Mouse (Mus musculus): ENCODE data around the gene Boll.

GRCm38 (mm10) chr1:55228256-55228884 lies 134.9 kb downstream of the Boll start:
- TF ChIP-seq CTCF (IDR thresholded peaks at IDR 0.05; ENCODE audit: extremely low read depth, insufficient read depth, insufficient read length, insufficient replicate concordance) (no peak), POLR2A (IDR thresholded peaks at IDR 0.05; ENCODE audit: low read depth, low read length) (no peak)
